Mouse (Mus musculus) skeletal muscle tissue, adult 2 months (tissue): ENCODE results near the gene L3mbtl3.

Experiments used
- DNase-seq: peaks from one replicate; pipeline ENCODE4 v3.0.0-alpha.2; 2012; ENCODE audit warnings: low read depth, low spot score

Gene L3mbtl3

GRCm38 (mm10) chr10:26243203-26243602, 132.6 kb downstream of the L3mbtl3 start:
- DNase-seq: no peak

- no peak for DNase-seq
Observed at GRCm38 (mm10) chr10:26239090-26239489, 136.7 kb downstream of the L3mbtl3 start.

DNA sequence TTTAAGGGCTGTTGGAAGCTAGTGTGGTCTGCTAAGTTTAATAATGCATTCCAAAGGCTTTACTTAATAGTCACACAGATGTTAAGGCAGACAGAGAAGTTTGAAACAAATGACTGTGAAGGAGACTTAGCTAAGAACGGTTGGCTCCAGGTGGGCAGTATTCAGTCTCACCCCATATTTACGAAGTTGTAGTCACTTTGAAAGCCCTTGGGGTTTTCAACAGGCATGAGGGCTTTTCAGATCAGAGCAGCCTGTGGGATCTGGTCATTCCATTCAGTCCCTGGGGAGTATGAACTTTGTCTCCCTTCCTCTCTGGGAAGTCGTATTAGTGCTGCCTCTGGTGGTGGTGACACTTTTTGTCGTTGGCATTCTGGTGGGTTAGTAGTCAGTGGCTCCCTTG, 137.2 kb downstream of the L3mbtl3 start:
- DNase-seq: no peak

DNA sequence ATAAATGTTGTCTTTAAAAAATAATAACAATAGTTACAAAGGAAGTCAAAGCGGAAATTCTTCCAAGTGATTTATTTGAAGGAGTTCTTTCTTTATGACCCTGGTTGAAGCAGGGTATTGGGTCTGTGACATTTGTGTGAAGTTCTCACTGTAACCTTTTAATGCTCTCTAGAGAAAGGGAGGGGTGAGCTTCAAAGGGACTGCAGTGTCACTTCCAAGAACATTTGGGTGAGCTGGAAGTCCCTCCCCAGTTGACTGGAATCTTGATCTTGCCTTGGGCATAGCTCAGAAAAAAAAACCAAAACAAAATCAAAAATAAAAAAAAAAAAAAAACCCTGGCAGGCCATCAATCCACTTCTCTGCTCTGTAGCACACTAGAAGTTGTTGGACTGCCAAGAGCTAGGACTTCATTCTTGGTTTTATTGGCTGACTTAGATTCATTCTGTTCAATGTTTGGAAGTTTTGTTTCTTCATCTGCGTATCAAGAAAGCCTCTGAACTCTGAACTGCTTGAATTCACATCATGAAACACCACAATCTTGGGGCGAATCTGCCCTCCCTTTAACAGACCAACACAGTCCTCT, 143.6 kb downstream of the L3mbtl3 start:
- peak; percentile 5 for DNase-seq

DNA sequence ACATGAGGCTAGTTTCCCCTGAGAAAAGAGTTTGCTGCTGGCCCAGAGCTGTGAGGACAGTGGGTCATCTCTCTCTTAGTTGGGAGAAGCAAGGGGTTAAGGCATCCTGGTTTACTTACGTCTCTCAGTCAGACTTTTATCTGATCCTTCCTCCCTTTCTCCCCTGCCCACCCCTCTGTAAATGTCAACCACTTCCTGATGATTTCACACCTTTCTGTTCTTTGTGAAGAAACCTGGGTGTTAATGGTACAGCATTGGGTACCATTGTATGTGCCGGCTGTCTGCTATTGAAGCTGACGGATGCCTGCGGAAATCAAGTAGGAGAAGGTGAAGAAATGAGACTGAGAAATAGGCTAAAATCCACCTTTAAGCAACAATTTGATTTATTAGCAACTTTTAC, 146.3 kb downstream of the L3mbtl3 start, which contains the start of gene Samd3:
Gene Samd3, plus strand, starts transcription at position 220 of the 400 bp plus-strand sequence.
- no peak for DNase-seq

GRCm38 (mm10) chr10:26228187-26228586, 147.6 kb downstream of the L3mbtl3 start:
- no peak for DNase-seq

GRCm38 (mm10) chr10:26226734-26227133, 149.0 kb downstream of the L3mbtl3 start:
- DNase-seq: no peak

GRCm38 (mm10) chr10:26226241-26226640, 149.5 kb downstream of the L3mbtl3 start:
- no peak for DNase-seq
